Mouse (Mus musculus) heart, embryonic 11.5 days (tissue): ENCODE data around the gene Imp4. TPM values are rescaled to one million over a fixed set of nuclear protein-coding genes. Genes with fewer than 3 reads are reported as not detected.
A peak's percentile ranks its signal among the peaks of the same experiment; 100 is the strongest.

Source experiments
- ATAC-seq: fragments of 200-750 bp; cut with Nextera tagmentation; replicated peaks from 2 replicates; pipeline ENCODE4 v1.8.0; 2017; ENCODE audit warnings: moderate library complexity; ENCODE audit not compliant: insufficient number of reproducible peaks, low FRiP score, low TSS enrichment
- H3K27ac ChIP-seq: fragments of 300-500 bp; sonication (generic); 2 replicates; pipeline ENCODE4 v1.5.1; 2014; ENCODE audit warnings: mild to moderate bottlenecking, low read depth, low read length
- H3K27me3 ChIP-seq: fragments of 300-500 bp; sonication (generic); 2 replicates; pipeline ENCODE4 v1.6.1; 2014; ENCODE audit warnings: mild to moderate bottlenecking, low read length, mixed read lengths; ENCODE audit not compliant: control insufficient read depth, insufficient read depth
- H3K36me3 ChIP-seq: fragments of 300-500 bp; sonication (generic); 2 replicates; pipeline ENCODE4 v1.6.1; 2014; ENCODE audit warnings: mild to moderate bottlenecking, low read length, moderate library complexity, mixed read lengths; ENCODE audit not compliant: control insufficient read depth, insufficient read depth
- H3K4me1 ChIP-seq: fragments of 300-500 bp; sonication (generic); 2 replicates; pipeline ENCODE4 v1.6.1; 2014; ENCODE audit warnings: low read length; ENCODE audit not compliant: control insufficient read depth, insufficient read depth
- H3K4me2 ChIP-seq: fragments of 300-500 bp; sonication (generic); 2 replicates; pipeline ENCODE4 v1.6.1; 2014; ENCODE audit warnings: mild to moderate bottlenecking, moderate library complexity
- H3K4me3 ChIP-seq: fragments of 300-500 bp; sonication (generic); 2 replicates; pipeline ENCODE4 v1.5.1; 2014; ENCODE audit warnings: low read depth, low read length
- H3K9ac ChIP-seq: fragments of 300-500 bp; sonication (generic); 2 replicates; pipeline ENCODE4 v1.6.1; 2014; ENCODE audit warnings: mild to moderate bottlenecking, low read depth, low read length, moderate library complexity
- H3K9me3 ChIP-seq: fragments of 300-500 bp; sonication (generic); replicated peaks from 2 replicates; pipeline ENCODE4 v1.6.1; 2016; ENCODE audit warnings: low read length; ENCODE audit not compliant: control insufficient read depth
- WGBS: fragments of 180-500 bp; shearing (Covaris S2); extraction: QIAGEN DNeasy Blood & Tissue Kit; methylation state at CpG from one replicate; pipeline ENCODE4 v1.1.7; 2014; ENCODE audit not compliant: insufficient replicate concordance; 5-methylcytosine and 5-hydroxymethylcytosine counted together
- microRNA-seq: library from miRNA; unstranded; fragments of <30 nt; microRNA quantifications from one replicate; pipeline ENCODE4, GENCODE M21; 2016; ENCODE audit warnings: borderline number of aligned reads
- polyA plus RNA-seq: library from polyadenylated mRNA; unstranded; fragments of >200 nt; fragmentation: Nextera tagmentation; extraction: Ambion mirVana; gene quantifications from 2 replicates; pipeline ENCODE4 v1.2.1, GENCODE M21; 2014

The Imp4 gene
- polyA plus RNA-seq, 1 experiment from 2014 or later: 73.0 TPM

- Histone ChIP-seq H3K4me2 (peak overlapping the region; percentile 62), H3K27ac (no peak overlapping the region), H3K4me3 (peak overlapping the region; percentile 26), H3K27me3 (no peaks in the 10 kb centered on the region), H3K36me3 (no peaks in the 10 kb centered on the region), H3K4me1 (peaks cover 3% of the 10 kb centered on the region; the same call in 1 of the 2 replicates), H3K9ac (0 out of 2 replicates have a peak overlapping the region, but pooled peaks have one; percentile 7), H3K9me3 (no peaks in the 10 kb centered on the region)
- 3% methylated on average over 25 of the region's 25 CpGs for WGBS
- 0 out of 2 replicates have a peak, but pooled peaks have one; percentile 42 for ATAC-seq
Measured at GRCm38 (mm10) chr1:34485461-34486188, 46.0 kb downstream of the Imp4 start.

GRCm38 (mm10) chr1:34487383-34487782, 47.7 kb downstream of the Imp4 start:
- H3K27me3 ChIP-seq: no peaks in the 10 kb centered on the region
- no peak overlapping the region for H3K4me3 ChIP-seq
- ATAC-seq: no peak
- H3K36me3 ChIP-seq: no peaks in the 10 kb centered on the region
- no peak overlapping the region for H3K4me2 ChIP-seq
- peaks cover 3% of the 10 kb centered on the region; the same call in 1 of the 2 replicates for H3K4me1 ChIP-seq
- H3K9ac ChIP-seq: no peak overlapping the region
- WGBS: 89% methylated on average over 3 of the region's 3 CpGs
- H3K27ac ChIP-seq: no peak overlapping the region
- H3K9me3 ChIP-seq: no peaks in the 10 kb centered on the region

GRCm38 (mm10) chr1:34489852-34490541, 50.3 kb downstream of the Imp4 start:
- ATAC-seq: no peak
- Histone ChIP-seq H3K27ac (no peak overlapping the region), H3K9ac (no peak overlapping the region), H3K4me2 (no peak overlapping the region), H3K4me1 (0 out of 2 replicates have a peak, but pooled peaks cover 3% of the 10 kb centered on the region), H3K36me3 (no peaks in the 10 kb centered on the region), H3K9me3 (no peaks in the 10 kb centered on the region), H3K4me3 (no peak overlapping the region), H3K27me3 (no peaks in the 10 kb centered on the region)
- 81% methylated on average over 6 of the region's 6 CpGs for WGBS

- Histone ChIP-seq H3K4me2 (no peak overlapping the region), H3K9me3 (no peaks in the 10 kb centered on the region), H3K4me1 (no peaks in the 10 kb centered on the region), H3K36me3 (no peaks in the 10 kb centered on the region), H3K27ac (no peak overlapping the region), H3K27me3 (no peaks in the 10 kb centered on the region), H3K4me3 (no peak overlapping the region), H3K9ac (no peak overlapping the region)
- no peak for ATAC-seq
- WGBS: 78% methylated on average over 4 of the region's 4 CpGs
Measured at GRCm38 (mm10) chr1:34491480-34491879, 51.8 kb downstream of the Imp4 start.

Small RNA genes within 50 kb of the gene (microRNA-seq; reads per million reads assigned to microRNA genes)
- 3.3 reads per million, percentile 32 among the genes with 10 or more reads in this experiment for gene Mir5103

Other genes starting within 250 kb of the Imp4 start
- gene Ccdc115, start 179 bp upstream of the Imp4 start, polyA plus RNA-seq: 49.0 and 49.8 TPM in 2 replicates
- gene Ptpn18, start 19.9 kb downstream of the Imp4 start, polyA plus RNA-seq: 7.4 and 10.4 TPM in 2 replicates
- not detected in 2 replicates for gene Prss39, start 58.6 kb downstream of the Imp4 start, polyA plus RNA-seq
- 0.50 and 1.00 TPM in 2 replicates for gene Cfc1, start 95.8 kb downstream of the Imp4 start, polyA plus RNA-seq
- not detected in 2 replicates for gene Prss40, start 121.1 kb downstream of the Imp4 start, polyA plus RNA-seq
- 0.06 TPM in 1 of 2 replicates, not detected in the other for gene Amer3, start 139.8 kb downstream of the Imp4 start, polyA plus RNA-seq